Mouse (Mus musculus): Measurements from ENCODE around the gene Pif1.

DNA sequence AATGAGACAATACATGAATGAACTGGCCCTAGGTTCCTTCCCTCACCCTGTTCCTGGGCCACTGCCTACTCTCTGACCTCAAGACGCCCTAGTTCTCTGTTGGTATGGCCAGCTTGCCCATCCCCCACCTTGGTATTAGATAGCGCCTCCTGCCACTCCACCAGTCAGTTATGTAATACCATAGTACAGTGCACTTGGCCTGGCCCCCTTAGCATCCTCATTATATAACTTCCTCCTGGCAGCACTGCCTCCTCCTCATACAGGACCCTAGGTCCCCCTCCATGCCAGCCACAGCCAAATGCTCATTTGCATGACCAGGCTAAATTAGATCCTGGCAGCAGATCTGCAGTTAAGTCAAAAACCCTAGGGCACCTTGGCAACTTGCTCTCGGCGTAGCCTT, 25.9 kb upstream of the Pif1 start:
- TF ChIP-seq CTCF (conservative IDR thresholded peaks at IDR 0.05; ENCODE audit: insufficient read depth, insufficient read length, low read depth, low read length), result no peak
- no peak for TF ChIP-seq POLR2A (IDR thresholded peaks at IDR 0.05; ENCODE audit: low read depth, low read length)
